Mouse (Mus musculus): ENCODE data around the gene Snupn. TPM values are rescaled to one million over a fixed set of nuclear protein-coding genes. Genes with fewer than 3 reads are reported as not detected.

Snupn gene
- total RNA-seq, 2 experiments from 2014 or later = 13.5 to 16.3 TPM

- intact Hi-C loops (cut with DNase I) = no loop called here
- no peak for TF ChIP-seq CTCF (IDR thresholded peaks at IDR 0.05)
- no peak overlapping the region for H3K4me3 ChIP-seq
- H3K27ac ChIP-seq = no peak overlapping the region
- no peak for DNase-seq (ENCODE audit: extremely low spot score in 1 of 2, low spot score in 2 of 2)
Observed at GRCm38 (mm10) chr9:57017631-57018030, 67.0 kb downstream of the Snupn start.

GRCm38 (mm10) chr9:57031756-57032155, 81.1 kb downstream of the Snupn start:
- Histone ChIP-seq H3K27ac (peak overlapping the region; percentile 20; the same call in 1 of the 2 replicates), H3K4me3 (no peak overlapping the region)
- DNase-seq (ENCODE audit: extremely low spot score in 1 of 2, low spot score in 2 of 2) = peak; percentile 21 to 23
- intact Hi-C loops (cut with DNase I) = loop anchor here (2.0 to 5.0 kb wide), 2 partner anchors 37 to 79 kb away; partner anchors contain the start of genes Ptpn9 and Snupn
- TF ChIP-seq CTCF (IDR thresholded peaks at IDR 0.05) = no peak

Other genes with a start within 250 kb of the Snupn start
- 100 to 1,000 TPM; 481 to 504 TPM for gene Lingo1, start 154.4 kb upstream of the Snupn start, total RNA-seq (2021)
- gene Odf3l1, start 86.2 kb upstream of the Snupn start, total RNA-seq (2021) = not detected
- gene Cspg4, start 85.8 kb upstream of the Snupn start, total RNA-seq (2021) = 10 to 100 TPM; 15.2 to 15.9 TPM
- gene Snx33, start 22.5 kb upstream of the Snupn start, total RNA-seq (2021) = 1 to 10 TPM; 5.8 to 7.3 TPM
- 10 to 100 TPM; 49.8 to 50.2 TPM for gene Imp3, start 13.4 kb upstream of the Snupn start, total RNA-seq (2021)
- 10 to 100 TPM; 29.7 to 33.1 TPM for gene Ptpn9, start 44.0 kb downstream of the Snupn start, total RNA-seq (2021)
- 10 to 100 TPM; 38.8 to 47.5 TPM for gene Sin3a, start 121.2 kb downstream of the Snupn start, total RNA-seq (2021)
- gene Man2c1, start 179.8 kb downstream of the Snupn start, total RNA-seq (2021) = 100 to 1,000 TPM; 150 to 175 TPM
- gene Neil1, start 197.4 kb downstream of the Snupn start, total RNA-seq (2021) = 10 to 100 TPM in 1 of 2 experiments, 1 to 10 TPM in 1; 9.9 to 10.5 TPM
- gene Commd4, start 207.5 kb downstream of the Snupn start, total RNA-seq (2021) = 10 to 100 TPM; 84.1 to 93.1 TPM